Mouse (Mus musculus) midbrain, embryonic 14.5 days (tissue): Measurements from ENCODE around the gene Gm49396. TPM values are rescaled to one million over a fixed set of nuclear protein-coding genes. Genes with fewer than 3 reads are reported as not detected.

Experiments
- ATAC-seq: fragments of 200-750 bp; cut with Nextera tagmentation; 2 replicates; pipeline ENCODE4 v1.8.0; 2017; ENCODE audit warnings: moderate number of reproducible peaks, moderate library complexity; ENCODE audit not compliant: low FRiP score, low TSS enrichment
- DNase-seq: peaks from one replicate; pipeline ENCODE4 v3.0.0-alpha.2; 2015
- H3K27ac ChIP-seq: fragments of 300-500 bp; sonication (generic); replicated peaks from 2 replicates; pipeline ENCODE4 v1.5.1; 2014; ENCODE audit warnings: mild to moderate bottlenecking, low read depth, low read length, moderate library complexity
- H3K27me3 ChIP-seq: fragments of 300-500 bp; sonication (generic); 2 replicates; pipeline ENCODE4 v1.6.1; 2014; ENCODE audit warnings: low read length, control low read depth, mixed read lengths; ENCODE audit not compliant: control insufficient read depth, insufficient read depth
- H3K36me3 ChIP-seq: fragments of 300-500 bp; sonication (generic); 2 replicates; pipeline ENCODE4 v1.6.1; 2014; ENCODE audit warnings: low read length, control low read depth; ENCODE audit not compliant: control insufficient read depth, insufficient read depth
- H3K4me1 ChIP-seq: fragments of 300-500 bp; sonication (generic); 2 replicates; pipeline ENCODE4 v1.6.1; 2014; ENCODE audit warnings: mild to moderate bottlenecking, antibody characterized with exemption, low read length, control low read depth; ENCODE audit not compliant: control insufficient read depth, insufficient read depth
- H3K4me2 ChIP-seq: fragments of 300-500 bp; sonication (generic); 2 replicates; pipeline ENCODE4 v1.6.1; 2014; ENCODE audit warnings: mild to moderate bottlenecking, low read length, moderate library complexity
- H3K4me3 ChIP-seq: fragments of 300-500 bp; sonication (generic); replicated peaks from 2 replicates; pipeline ENCODE4 v1.5.1; 2014; ENCODE audit warnings: low read depth, low read length
- H3K9ac ChIP-seq: fragments of 300-500 bp; sonication (generic); replicated peaks from 2 replicates; pipeline ENCODE4 v1.6.1; 2014; ENCODE audit warnings: mild to moderate bottlenecking, low read length, moderate library complexity
- H3K9me3 ChIP-seq: fragments of 300-500 bp; sonication (generic); 2 replicates; pipeline ENCODE4 v1.6.1; 2016; ENCODE audit warnings: low read length, control low read depth, mixed read lengths; ENCODE audit not compliant: control insufficient read depth
- WGBS: fragments of 180-500 bp; shearing (Covaris S2); extraction: QIAGEN DNeasy Blood & Tissue Kit; methylation state at CpG from one replicate; pipeline ENCODE4 v1.1.7; 2014; 5-methylcytosine and 5-hydroxymethylcytosine counted together
- polyA plus RNA-seq: library from polyadenylated mRNA; unstranded; fragments of >200 nt; fragmentation: Nextera tagmentation; extraction: Ambion mirVana; gene quantifications from 2 replicates; pipeline ENCODE4 v1.2.1, GENCODE M21; 2014

Gm49396 gene
- polyA plus RNA-seq, 1 experiment from 2014 or later = 8.2 TPM

DNA sequence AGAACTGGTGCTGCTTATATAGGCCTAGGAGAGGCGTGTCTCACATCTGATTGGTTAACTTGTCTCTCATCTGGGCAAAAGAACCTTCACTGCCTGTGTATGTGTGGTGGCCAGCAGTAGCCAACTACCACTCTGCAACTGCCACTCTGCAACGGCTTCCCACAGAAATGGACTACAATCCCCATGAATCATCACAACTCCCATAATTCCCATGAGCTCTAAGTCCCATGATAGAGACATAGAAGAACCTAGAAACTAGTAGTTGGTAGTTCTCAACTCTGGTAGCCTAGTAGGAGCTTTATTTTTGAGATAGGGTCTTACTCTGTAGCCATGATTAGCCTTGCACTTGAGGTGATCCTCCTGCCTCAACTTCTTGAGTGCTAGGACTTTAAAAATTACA is 13.3 kb upstream of the Gm49396 start:
- ATAC-seq (no peak), DNase-seq (no peak)
- H3K4me3 ChIP-seq = no peak overlapping the region
- WGBS = 94% methylated on average over 2 of the region's 2 CpGs
- H3K27me3 ChIP-seq = no peaks in the 10 kb centered on the region
- H3K4me1 ChIP-seq = peaks cover 10% of the 10 kb centered on the region
- H3K4me2 ChIP-seq = no peak overlapping the region
- no peaks in the 10 kb centered on the region for H3K9me3 ChIP-seq
- H3K36me3 ChIP-seq = peaks cover 21% of the 10 kb centered on the region
- no peak overlapping the region for H3K27ac ChIP-seq
- no peak overlapping the region for H3K9ac ChIP-seq

DNA sequence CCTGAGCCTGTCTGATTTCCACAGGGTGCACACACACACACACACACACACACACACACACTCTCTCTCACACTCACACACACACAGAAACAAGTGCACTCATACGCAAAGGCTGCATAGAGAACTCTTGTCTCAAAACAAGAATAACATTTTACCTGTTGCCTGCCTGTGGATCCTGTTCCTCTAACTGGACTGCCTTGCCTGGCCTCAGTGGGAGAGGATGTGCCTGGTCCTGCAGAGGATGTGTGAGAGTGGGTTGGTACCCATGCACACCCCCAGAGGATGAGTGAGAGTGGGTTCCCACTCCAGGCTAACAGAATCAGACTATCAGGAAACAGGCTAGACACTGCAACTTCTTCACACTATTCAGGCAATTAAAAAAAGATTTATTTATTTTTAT is 12.5 kb upstream of the Gm49396 start:
- WGBS = 97% methylated on average over 1 of the region's 1 CpGs
- Histone ChIP-seq H3K4me1 (peaks cover 10% of the 10 kb centered on the region), H3K36me3 (peaks cover 28% of the 10 kb centered on the region), H3K9me3 (no peaks in the 10 kb centered on the region), H3K27ac (no peak overlapping the region), H3K4me2 (no peak overlapping the region), H3K9ac (no peak overlapping the region), H3K4me3 (no peak overlapping the region), H3K27me3 (no peaks in the 10 kb centered on the region)
- ATAC-seq (no peak), DNase-seq (no peak)

DNA sequence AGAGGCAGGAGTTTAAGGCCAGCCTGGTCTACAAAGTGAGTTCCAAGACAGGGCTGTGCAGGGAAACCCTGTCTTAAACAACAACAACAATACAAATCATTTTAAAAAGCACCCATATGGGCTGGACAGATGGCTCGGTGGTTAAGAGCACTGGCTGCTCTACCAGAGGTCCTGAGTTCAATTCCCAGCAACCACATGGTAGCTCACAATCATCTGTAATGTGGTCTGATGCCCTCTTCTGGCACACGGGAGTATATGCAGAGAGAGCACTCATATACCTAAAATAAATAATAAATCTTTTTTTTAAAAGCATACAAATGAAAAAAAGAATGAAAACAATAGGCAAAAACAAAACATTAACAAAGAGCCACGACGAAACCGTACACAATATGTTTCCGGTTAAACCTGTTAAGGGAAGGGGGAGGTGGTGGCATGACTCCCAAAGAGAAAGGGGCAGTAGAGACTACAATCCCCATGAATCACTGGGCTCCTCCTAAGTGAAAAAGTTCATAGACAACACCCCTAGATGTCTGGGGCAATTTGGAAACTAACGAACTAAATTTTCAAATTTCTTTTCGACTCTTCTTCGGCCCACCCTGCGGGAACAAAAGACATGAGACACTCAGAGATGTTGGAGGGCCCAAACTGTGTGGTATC is 11.6 kb upstream of the Gm49396 start:
- Histone ChIP-seq H3K4me3 (peak overlapping the region; percentile 52), H3K27ac (peak overlapping the region; percentile 84), H3K9ac (no peak overlapping the region; the same call in 1 of the 2 replicates), H3K4me2 (peak overlapping the region; percentile 74), H3K9me3 (no peaks in the 10 kb centered on the region), H3K36me3 (peaks cover 32% of the 10 kb centered on the region), H3K4me1 (peaks cover 10% of the 10 kb centered on the region), H3K27me3 (no peaks in the 10 kb centered on the region)
- DNase-seq = peak; percentile 86
- ATAC-seq = peak; percentile 70
- 1% methylated on average over 10 of the region's 10 CpGs for WGBS

DNA sequence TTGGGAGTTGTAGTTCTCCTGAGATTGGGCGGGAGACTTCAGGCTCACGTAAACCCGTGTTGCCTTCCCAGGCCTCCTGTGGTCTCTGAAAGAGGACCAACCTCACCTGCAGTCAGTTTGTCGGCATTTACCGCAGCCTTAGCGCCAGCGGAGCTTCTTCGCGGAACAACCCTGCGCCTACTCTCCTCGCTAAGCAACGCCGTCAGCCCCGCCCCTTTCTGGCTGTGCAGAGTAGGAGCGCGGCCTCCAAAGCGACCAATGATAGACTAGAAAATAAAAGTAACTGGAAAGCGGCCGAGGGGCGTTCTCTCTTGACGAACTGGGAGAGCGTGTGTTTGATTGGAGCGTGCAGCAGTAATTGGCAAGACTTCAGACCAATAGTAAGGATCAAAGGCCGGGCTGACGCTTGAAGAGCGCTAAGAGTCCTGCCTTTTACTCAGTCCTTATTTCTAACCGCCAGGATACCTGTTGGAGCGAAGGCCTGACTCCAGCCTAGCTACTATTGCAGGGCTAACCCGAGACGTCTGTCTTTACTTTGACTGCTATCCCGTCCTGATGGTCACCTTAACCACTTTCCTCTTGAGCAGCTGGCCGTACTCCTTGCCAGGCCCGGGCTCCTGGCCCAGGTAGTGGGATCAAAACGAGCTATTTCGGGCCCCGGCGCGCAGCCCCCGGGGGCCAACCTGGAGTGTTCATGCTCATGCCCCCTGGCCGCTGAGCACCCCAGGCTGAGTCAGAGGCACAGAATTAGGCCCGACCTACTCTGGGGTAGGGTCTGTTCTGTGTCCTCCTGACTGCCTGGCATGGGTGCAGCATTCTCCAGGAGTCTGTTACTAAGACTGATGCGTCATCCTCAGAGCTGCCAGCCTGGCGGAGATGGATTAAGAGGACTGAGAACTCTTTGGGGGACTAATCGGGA is 10.8 kb upstream of the Gm49396 start, which contains the start of the genes Hspb6 and Proser3:
Gene Hspb6 (plus strand): TSS at position 77 of the 919 bp plus-strand sequence.
Gene Proser3 (minus strand): TSS at position 198 of the 919 bp plus-strand sequence.
- peak; percentile 93 for ATAC-seq
- under 1% methylated on average over 44 of the region's 44 CpGs for WGBS
- H3K4me1 ChIP-seq = peaks cover 10% of the 10 kb centered on the region
- peak within 1 kb of the TSS; percentile 74 for H3K4me2 ChIP-seq
- no peaks in the 10 kb centered on the region for H3K27me3 ChIP-seq
- H3K9me3 ChIP-seq = no peaks in the 10 kb centered on the region
- peak within 1 kb of the TSS; percentile 84 for H3K27ac ChIP-seq
- peak within 1 kb of the TSS; percentile 27; the same call in 1 of the 2 replicates for H3K9ac ChIP-seq
- H3K36me3 ChIP-seq = peaks cover 40% of the 10 kb centered on the region
- DNase-seq = peak; percentile 98
- H3K4me3 ChIP-seq = peak within 1 kb of the TSS; percentile 52

DNA sequence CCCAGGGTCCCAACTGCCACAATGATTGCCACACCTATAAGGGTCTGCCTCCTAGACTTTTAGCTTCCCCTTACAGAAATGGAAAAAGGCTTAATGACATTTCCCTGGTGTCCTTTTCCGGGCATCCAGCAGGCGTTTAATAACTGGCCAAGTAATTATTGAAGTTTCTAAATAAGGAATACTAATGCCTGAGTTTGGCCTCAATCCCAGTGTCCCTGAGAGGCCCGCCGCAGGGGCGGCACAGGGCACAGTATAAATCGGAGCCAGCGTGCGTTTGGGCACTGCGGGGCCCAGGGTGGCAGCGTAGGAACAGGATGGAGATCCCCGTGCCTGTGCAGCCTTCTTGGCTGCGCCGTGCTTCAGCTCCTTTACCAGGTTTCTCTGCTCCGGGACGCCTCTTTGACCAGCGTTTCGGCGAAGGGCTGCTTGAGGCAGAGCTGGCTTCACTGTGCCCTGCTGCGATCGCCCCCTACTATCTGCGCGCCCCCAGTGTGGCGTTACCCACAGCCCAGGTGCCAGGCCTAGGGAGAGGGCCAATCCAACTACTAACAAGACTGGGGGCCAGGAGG is 10.0 kb upstream of the Gm49396 start:
- 9% methylated on average over 23 of the region's 23 CpGs for WGBS
- Histone ChIP-seq H3K27me3 (no peaks in the 10 kb centered on the region), H3K4me2 (peak overlapping the region; percentile 74), H3K4me1 (peaks cover 10% of the 10 kb centered on the region), H3K9ac (peak overlapping the region; percentile 27; the same call in 1 of the 2 replicates), H3K36me3 (peaks cover 38% of the 10 kb centered on the region), H3K27ac (peak overlapping the region; percentile 84), H3K4me3 (peak overlapping the region; percentile 52), H3K9me3 (no peaks in the 10 kb centered on the region)
- peak; percentile 15; the same call in 1 of the 2 replicates for ATAC-seq
- DNase-seq = peak; percentile 53

DNA sequence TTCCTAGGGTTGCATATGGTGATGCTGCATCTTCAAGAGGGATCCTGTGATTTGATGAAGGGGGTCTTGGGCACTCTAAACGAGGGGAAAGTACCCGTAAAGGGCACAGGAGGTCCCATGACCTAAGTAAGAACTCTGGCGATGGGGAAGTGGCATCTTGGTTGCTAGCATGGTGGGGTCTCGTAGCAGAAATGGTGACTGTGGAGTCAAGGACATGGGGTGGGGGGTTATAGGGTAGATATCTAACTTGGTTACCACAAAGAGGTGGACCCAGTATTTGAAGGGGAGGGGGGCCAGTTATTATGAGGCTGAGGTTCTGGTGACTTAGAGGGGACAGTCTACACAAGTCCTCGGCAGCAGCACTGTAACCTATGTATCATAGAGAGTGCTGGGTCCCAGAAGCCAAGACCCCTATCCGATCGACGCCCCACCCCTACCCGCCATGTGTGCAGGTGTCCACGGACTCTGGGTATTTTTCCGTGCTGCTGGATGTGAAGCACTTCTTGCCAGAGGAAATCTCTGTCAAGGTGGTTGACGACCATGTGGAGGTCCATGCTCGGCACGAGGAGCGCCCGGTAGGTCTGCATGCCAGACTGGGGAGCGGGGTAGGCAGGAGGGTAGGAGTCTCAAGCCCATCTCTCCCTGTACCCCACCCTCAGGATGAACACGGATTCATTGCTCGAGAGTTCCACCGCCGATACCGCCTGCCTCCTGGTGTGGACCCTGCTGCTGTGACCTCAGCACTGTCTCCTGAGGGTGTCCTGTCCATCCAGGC is 9.1 kb upstream of the Gm49396 start:
- Histone ChIP-seq H3K4me2 (peak overlapping the region; percentile 74; the same call in 1 of the 2 replicates), H3K4me1 (peaks cover 18% of the 10 kb centered on the region), H3K4me3 (no peak overlapping the region), H3K9me3 (no peaks in the 10 kb centered on the region), H3K27me3 (no peaks in the 10 kb centered on the region), H3K36me3 (peaks cover 35% of the 10 kb centered on the region), H3K9ac (no peak overlapping the region; the same call in 1 of the 2 replicates), H3K27ac (no peak overlapping the region)
- ATAC-seq (no peak), DNase-seq (no peak)
- WGBS = 83% methylated on average over 22 of the region's 22 CpGs

DNA sequence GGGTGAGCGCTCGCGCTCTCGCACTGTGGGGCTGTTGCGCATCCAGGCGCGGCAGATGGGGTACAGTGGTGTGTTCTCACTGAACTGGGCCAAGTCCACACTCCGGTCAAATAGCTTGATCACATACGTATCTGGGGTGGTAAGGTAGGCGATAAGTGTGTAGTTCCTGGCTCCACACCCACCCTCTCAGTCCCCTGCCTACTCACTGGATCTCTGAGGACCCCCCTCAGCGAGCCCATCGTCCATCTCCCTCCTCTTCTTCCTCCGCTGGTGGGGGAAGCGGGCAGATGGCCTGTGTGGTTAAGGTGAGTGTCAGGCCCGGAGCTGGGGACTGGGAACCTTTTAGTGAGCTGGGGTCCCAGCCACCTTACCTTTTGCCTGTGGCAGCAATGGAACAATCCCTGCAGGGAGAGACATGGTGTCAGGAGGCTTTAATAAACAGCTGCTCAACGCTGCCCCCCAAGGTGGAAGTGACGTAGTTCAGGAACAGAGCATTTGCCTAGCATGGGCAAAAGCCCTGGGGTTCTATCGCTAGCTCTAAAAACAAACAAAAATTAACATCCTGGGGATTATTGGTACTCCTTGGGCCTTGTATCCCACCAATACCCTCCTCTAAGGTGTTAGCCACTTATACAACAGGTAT is 6.1 kb upstream of the Gm49396 start:
- no peak overlapping the region for H3K27ac ChIP-seq
- DNase-seq (peak; percentile 15), ATAC-seq (no peak)
- no peaks in the 10 kb centered on the region for H3K9me3 ChIP-seq
- H3K4me1 ChIP-seq = peaks cover 24% of the 10 kb centered on the region
- H3K9ac ChIP-seq = no peak overlapping the region
- no peak overlapping the region for H3K4me2 ChIP-seq
- H3K4me3 ChIP-seq = no peak overlapping the region
- WGBS = 92% methylated on average over 18 of the region's 18 CpGs
- peaks cover 33% of the 10 kb centered on the region for H3K36me3 ChIP-seq
- no peaks in the 10 kb centered on the region for H3K27me3 ChIP-seq
